Mouse (Mus musculus): ENCODE measurements around the gene Snrnp25.

- TF ChIP-seq CTCF (IDR thresholded peaks at IDR 0.05; ENCODE audit: low read depth, low read length) (no peak), POLR2A (IDR thresholded peaks at IDR 0.05; ENCODE audit: extremely low read depth, insufficient read depth, low read length) (no peak)
Measured at GRCm38 (mm10) chr11:32225222-32226104, 20.2 kb downstream of the Snrnp25 start.

Measured in liver, adult 2 months (tissue).